Mouse (Mus musculus) frontal cortex, postnatal 25 days (tissue): ENCODE measurements around the gene Krtap2-4.
"Not testable (repeated sequence)": the region's sequence is repeated elsewhere in the genome, so short reads cannot be mapped to it uniquely, and the experiment has no call there.

ENCODE experiments used
- DNase-seq, 2 experiments: peaks; one replicate each; pipeline ENCODE4 v3.0.0; 2022; ENCODE audit warnings: low spot score in 2 of 2

Gene Krtap2-4

GRCm38 (mm10) chr11:99614796-99615363 is at the start of gene Krtap2-4:
Gene Krtap2-4, minus strand, starts transcription at chr11:99614846.
- DNase-seq = no peak

GRCm38 (mm10) chr11:99662802-99663201 is 48.2 kb upstream of the Krtap2-4 start:
- DNase-seq = no peak

GRCm38 (mm10) chr11:99659256-99659655 is 44.6 kb upstream of the Krtap2-4 start:
- DNase-seq = no peak

GRCm38 (mm10) chr11:99658467-99659010 is 43.9 kb upstream of the Krtap2-4 start, which contains the start of gene Gm11563:
Gene Gm11563, minus strand, starts transcription at chr11:99658960.
- not testable (repeated sequence) for DNase-seq

- no peak for DNase-seq
Measured at GRCm38 (mm10) chr11:99657051-99657450, 42.4 kb upstream of the Krtap2-4 start.

GRCm38 (mm10) chr11:99650136-99650535 is 35.5 kb upstream of the Krtap2-4 start, which contains the start of gene Gm11555:
Gene Gm11555, minus strand, starts transcription at chr11:99650236.
- no peak for DNase-seq

GRCm38 (mm10) chr11:99646444-99646843 is 31.8 kb upstream of the Krtap2-4 start:
- no peak for DNase-seq

- no peak for DNase-seq
Measured at GRCm38 (mm10) chr11:99644351-99644750, 29.7 kb upstream of the Krtap2-4 start.

GRCm38 (mm10) chr11:99643635-99644139 is 29.0 kb upstream of the Krtap2-4 start, which contains the start of gene Krtap4-7:
Gene Krtap4-7, minus strand, starts transcription at chr11:99644089.
- not testable (repeated sequence) for DNase-seq

- DNase-seq = no peak
Measured at GRCm38 (mm10) chr11:99640926-99641325, 26.3 kb upstream of the Krtap2-4 start.

- no peak for DNase-seq
Measured at GRCm38 (mm10) chr11:99637086-99637485, 22.4 kb upstream of the Krtap2-4 start.

- DNase-seq = no peak
Measured at GRCm38 (mm10) chr11:99634653-99635134, 20.0 kb upstream of the Krtap2-4 start, which contains the start of gene Krtap4-2. Gene Krtap4-2, minus strand, starts transcription at chr11:99635084.

GRCm38 (mm10) chr11:99633293-99633692 is 18.6 kb upstream of the Krtap2-4 start:
- no peak for DNase-seq

GRCm38 (mm10) chr11:99630890-99631289 is 16.2 kb upstream of the Krtap2-4 start:
- no peak for DNase-seq

- DNase-seq = no peak
Measured at GRCm38 (mm10) chr11:99628138-99628537, 13.5 kb upstream of the Krtap2-4 start, which contains the start of gene Krtap4-1. Gene Krtap4-1, minus strand, starts transcription at chr11:99628238.

GRCm38 (mm10) chr11:99620335-99620734 is 5.7 kb upstream of the Krtap2-4 start, which contains the start of gene Gm11562:
Gene Gm11562, minus strand, starts transcription at chr11:99620435.
- DNase-seq = no peak

GRCm38 (mm10) chr11:99610089-99610488 is 4.6 kb downstream of the Krtap2-4 start, which contains the start of gene Gm11937:
Gene Gm11937, minus strand, starts transcription at chr11:99610189.
- not testable (repeated sequence) for DNase-seq

- DNase-seq = no peak
Measured at GRCm38 (mm10) chr11:99609126-99609525, 5.5 kb downstream of the Krtap2-4 start.

GRCm38 (mm10) chr11:99603208-99603607 is 11.4 kb downstream of the Krtap2-4 start, which contains the start of gene Gm11938:
Gene Gm11938, minus strand, starts transcription at chr11:99603308.
- not testable (repeated sequence) for DNase-seq

GRCm38 (mm10) chr11:99597742-99598141 is 16.9 kb downstream of the Krtap2-4 start, which contains the start of gene Krtap9-3:
Gene Krtap9-3, minus strand, starts transcription at chr11:99598105.
- DNase-seq = not testable (repeated sequence)

- DNase-seq = no peak
Measured at GRCm38 (mm10) chr11:99590981-99591380, 23.7 kb downstream of the Krtap2-4 start, which contains the start of gene Krtap1-3. Gene Krtap1-3, minus strand, starts transcription at chr11:99591339.

- no peak for DNase-seq
Measured at GRCm38 (mm10) chr11:99585096-99585495, 29.6 kb downstream of the Krtap2-4 start.
